Mouse (Mus musculus): ENCODE data around the gene Rnf25. TPM values are rescaled to one million over a fixed set of nuclear protein-coding genes. Genes with fewer than 3 reads are reported as not detected.

The Rnf25 gene
- 32.4 and 33.7 TPM in 2 replicates for polyA plus RNA-seq (2015; fragmentation: Nextera tagmentation; extraction: Ambion mirVana)

GRCm38 (mm10) chr1:74601267-74601962 is at the start of gene Rnf25, which contains the start of gene Stk36:
Gene Rnf25, minus strand, starts transcription at chr1:74601397.
Gene Stk36, plus strand, starts transcription at chr1:74601445.
- 8% methylated on average over 25 of the region's 25 CpGs for WGBS
- Histone ChIP-seq H3K9me3 (no peaks in the 10 kb centered on the region), H3K4me3 (peak within 1 kb of the TSS; percentile 95), H3K36me3 (peaks cover 21% of the 10 kb centered on the region), H3K4me2 (peak within 1 kb of the TSS; percentile 83), H3K27ac (peak within 1 kb of the TSS; percentile 63), H3K9ac (peak within 1 kb of the TSS; percentile 89), H3K4me1 (peaks cover 16% of the 10 kb centered on the region), H3K27me3 (no peaks in the 10 kb centered on the region)
- ATAC-seq (ENCODE audit: borderline replicate concordance, extremely low read depth, low FRiP score, low TSS enrichment) = peak; percentile 91

GRCm38 (mm10) chr1:74643926-74644325 is 42.7 kb upstream of the Rnf25 start:
- Histone ChIP-seq H3K9me3 (no peaks in the 10 kb centered on the region), H3K27ac (no peak overlapping the region), H3K27me3 (no peaks in the 10 kb centered on the region), H3K36me3 (no peaks in the 10 kb centered on the region), H3K9ac (no peak overlapping the region), H3K4me1 (0 out of 2 replicates have a peak, but pooled peaks cover 3% of the 10 kb centered on the region), H3K4me3 (no peak overlapping the region), H3K4me2 (no peak overlapping the region)
- no peak for ATAC-seq (ENCODE audit: borderline replicate concordance, extremely low read depth, low FRiP score, low TSS enrichment)

GRCm38 (mm10) chr1:74643524-74643923 is 42.3 kb upstream of the Rnf25 start:
- no peaks in the 10 kb centered on the region for H3K27me3 ChIP-seq
- no peak overlapping the region for H3K4me2 ChIP-seq
- no peak for ATAC-seq (ENCODE audit: borderline replicate concordance, extremely low read depth, low FRiP score, low TSS enrichment)
- no peaks in the 10 kb centered on the region for H3K36me3 ChIP-seq
- H3K4me1 ChIP-seq = 0 out of 2 replicates have a peak, but pooled peaks cover 3% of the 10 kb centered on the region
- no peak overlapping the region for H3K9ac ChIP-seq
- no peaks in the 10 kb centered on the region for H3K9me3 ChIP-seq
- H3K27ac ChIP-seq = no peak overlapping the region
- WGBS = 23% methylated on average over 2 of the region's 2 CpGs
- no peak overlapping the region for H3K4me3 ChIP-seq

GRCm38 (mm10) chr1:74632734-74633133 is 31.5 kb upstream of the Rnf25 start:
- WGBS = 83% methylated on average over 4 of the region's 4 CpGs
- H3K4me1 ChIP-seq = no peaks in the 10 kb centered on the region
- no peak for ATAC-seq (ENCODE audit: borderline replicate concordance, extremely low read depth, low FRiP score, low TSS enrichment)

GRCm38 (mm10) chr1:74628001-74628400 is 26.8 kb upstream of the Rnf25 start:
- no peak overlapping the region for H3K4me3 ChIP-seq

More at GRCm38 (mm10) chr1:74632734-74633133, 31.5 kb upstream of the Rnf25 start:
- no peak overlapping the region for H3K27ac ChIP-seq
- H3K9me3 ChIP-seq = no peaks in the 10 kb centered on the region
- H3K4me3 ChIP-seq = no peak overlapping the region
- no peaks in the 10 kb centered on the region for H3K27me3 ChIP-seq
- no peak overlapping the region for H3K9ac ChIP-seq
- H3K4me2 ChIP-seq = no peak overlapping the region
- no peaks in the 10 kb centered on the region for H3K36me3 ChIP-seq

GRCm38 (mm10) chr1:74626076-74626475 is 24.9 kb upstream of the Rnf25 start:
- Histone ChIP-seq H3K27ac (no peak overlapping the region), H3K9ac (no peak overlapping the region), H3K36me3 (no peaks in the 10 kb centered on the region), H3K4me3 (no peak overlapping the region), H3K27me3 (no peaks in the 10 kb centered on the region), H3K4me2 (no peak overlapping the region), H3K9me3 (no peaks in the 10 kb centered on the region), H3K4me1 (no peaks in the 10 kb centered on the region)
- no peak for ATAC-seq (ENCODE audit: borderline replicate concordance, extremely low read depth, low FRiP score, low TSS enrichment)
- whole genome bisulfite sequencing = 80% methylated on average over 4 of the region's 4 CpGs

More at GRCm38 (mm10) chr1:74628001-74628400, 26.8 kb upstream of the Rnf25 start:
- 32% methylated on average over 7 of the region's 7 CpGs for WGBS
- Histone ChIP-seq H3K4me1 (no peaks in the 10 kb centered on the region), H3K4me2 (no peak overlapping the region), H3K27me3 (no peaks in the 10 kb centered on the region), H3K9me3 (no peaks in the 10 kb centered on the region), H3K36me3 (no peaks in the 10 kb centered on the region), H3K27ac (no peak overlapping the region), H3K9ac (no peak overlapping the region)
- ATAC-seq (ENCODE audit: borderline replicate concordance, extremely low read depth, low FRiP score, low TSS enrichment) = no peak

GRCm38 (mm10) chr1:74624183-74624582 is 23.0 kb upstream of the Rnf25 start:
- no peaks in the 10 kb centered on the region for H3K36me3 ChIP-seq
- no peaks in the 10 kb centered on the region for H3K4me1 ChIP-seq
- no peak overlapping the region for H3K4me3 ChIP-seq
- H3K9me3 ChIP-seq = no peaks in the 10 kb centered on the region
- no peak for ATAC-seq (ENCODE audit: borderline replicate concordance, extremely low read depth, low FRiP score, low TSS enrichment)
- WGBS = 77% methylated on average over 1 of the region's 1 CpGs
- no peak overlapping the region for H3K4me2 ChIP-seq
- H3K9ac ChIP-seq = no peak overlapping the region
- no peak overlapping the region for H3K27ac ChIP-seq
- no peaks in the 10 kb centered on the region for H3K27me3 ChIP-seq

- Histone ChIP-seq H3K4me2 (peak overlapping the region; percentile 83), H3K27me3 (no peaks in the 10 kb centered on the region), H3K4me3 (peak overlapping the region; percentile 95), H3K9ac (peak overlapping the region; percentile 89), H3K4me1 (peaks cover 16% of the 10 kb centered on the region), H3K36me3 (peaks cover 26% of the 10 kb centered on the region), H3K9me3 (no peaks in the 10 kb centered on the region), H3K27ac (peak overlapping the region; percentile 63)
- WGBS = 7% methylated on average over 26 of the region's 26 CpGs
- ATAC-seq (ENCODE audit: borderline replicate concordance, extremely low read depth, low FRiP score, low TSS enrichment) = peak; percentile 54
These were observed 513 bp downstream of the Rnf25 start for GRCm38 (mm10) chr1:74600501-74601266.

GRCm38 (mm10) chr1:74594434-74594833 is 6.8 kb downstream of the Rnf25 start:
- H3K36me3 ChIP-seq = peaks cover 82% of the 10 kb centered on the region
- no peak overlapping the region for H3K4me2 ChIP-seq
- H3K9me3 ChIP-seq = no peaks in the 10 kb centered on the region
- WGBS = 75% methylated on average over 8 of the region's 8 CpGs
- H3K4me3 ChIP-seq = no peak overlapping the region
- no peaks in the 10 kb centered on the region for H3K4me1 ChIP-seq
- H3K27me3 ChIP-seq = no peaks in the 10 kb centered on the region
- no peak overlapping the region for H3K27ac ChIP-seq
- no peak overlapping the region for H3K9ac ChIP-seq
- ATAC-seq (ENCODE audit: borderline replicate concordance, extremely low read depth, low FRiP score, low TSS enrichment) = no peak

- H3K27ac ChIP-seq = peak within 1 kb of the TSS; percentile 77
- peak within 1 kb of the TSS; percentile 90 for H3K4me3 ChIP-seq
- H3K4me1 ChIP-seq = peaks cover 21% of the 10 kb centered on the region
- peak; percentile 99 for ATAC-seq (ENCODE audit: borderline replicate concordance, extremely low read depth, low FRiP score, low TSS enrichment)
- H3K9me3 ChIP-seq = no peaks in the 10 kb centered on the region
- peak within 1 kb of the TSS; percentile 87 for H3K4me2 ChIP-seq
- peak within 1 kb of the TSS; percentile 80 for H3K9ac ChIP-seq
- H3K27me3 ChIP-seq = no peaks in the 10 kb centered on the region
- under 1% methylated on average over 48 of the region's 48 CpGs for WGBS
- H3K36me3 ChIP-seq = peaks cover 43% of the 10 kb centered on the region
These were observed 13.3 kb downstream of the Rnf25 start, which contains the start of the genes Zfp142 and Bcs1l for GRCm38 (mm10) chr1:74587773-74588445. Gene Zfp142, minus strand, starts transcription at chr1:74588246. Gene Bcs1l, plus strand, starts transcription at chr1:74588289.

GRCm38 (mm10) chr1:74587233-74587772 is 13.9 kb downstream of the Rnf25 start:
- Histone ChIP-seq H3K4me2 (peak overlapping the region; percentile 87), H3K9ac (peak overlapping the region; percentile 77), H3K4me1 (peaks cover 21% of the 10 kb centered on the region), H3K9me3 (no peaks in the 10 kb centered on the region), H3K4me3 (peak overlapping the region; percentile 90), H3K27me3 (no peaks in the 10 kb centered on the region), H3K36me3 (peaks cover 41% of the 10 kb centered on the region), H3K27ac (peak overlapping the region; percentile 77)
- ATAC-seq (ENCODE audit: borderline replicate concordance, extremely low read depth, low FRiP score, low TSS enrichment) = 0 out of 2 replicates have a peak, but pooled peaks have one; percentile 0
- 2% methylated on average over 24 of the region's 24 CpGs for WGBS

Measured in lung, embryonic 15.5 days (tissue).